Mouse (Mus musculus): ENCODE data around the gene Tec. TPM values are rescaled to one million over a fixed set of nuclear protein-coding genes. Genes with fewer than 3 reads are reported as not detected.

Gene Tec
- polyA plus RNA-seq, 1 experiment from 2014 or later = 5.2 TPM

- Histone ChIP-seq H3K27me3 (ENCODE audit: control insufficient read depth, insufficient read depth, low read depth, low read length) (no peaks in the 10 kb centered on the region), H3K9ac (ENCODE audit: low read depth, low read length) (no peak overlapping the region), H3K36me3 (ENCODE audit: control insufficient read depth, insufficient read depth) (no peaks in the 10 kb centered on the region), H3K9me3 (replicated peaks; ENCODE audit: control insufficient read depth, low read length) (no peaks in the 10 kb centered on the region), H3K4me2 (ENCODE audit: low read depth, low read length) (no peak overlapping the region), H3K4me3 (ENCODE audit: low read depth, low read length) (no peak overlapping the region), H3K4me1 (ENCODE audit: control insufficient read depth, low read depth, low read length) (peaks cover 6% of the 10 kb centered on the region), H3K27ac (ENCODE audit: low read length) (no peak overlapping the region)
- 40% methylated on average over 8 of the region's 8 CpGs for WGBS (ENCODE audit: insufficient replicate concordance)
- no peak for ATAC-seq (ENCODE audit: low read depth)
Observed at GRCm38 (mm10) chr5:72908324-72908936, 40.1 kb upstream of the Tec start.

GRCm38 (mm10) chr5:72907402-72907801 is 39.1 kb upstream of the Tec start:
- Histone ChIP-seq H3K36me3 (ENCODE audit: control insufficient read depth, insufficient read depth) (no peaks in the 10 kb centered on the region), H3K27me3 (ENCODE audit: control insufficient read depth, insufficient read depth, low read depth, low read length) (no peaks in the 10 kb centered on the region), H3K27ac (ENCODE audit: low read length) (no peak overlapping the region), H3K4me3 (ENCODE audit: low read depth, low read length) (no peak overlapping the region), H3K9me3 (replicated peaks; ENCODE audit: control insufficient read depth, low read length) (no peaks in the 10 kb centered on the region), H3K4me2 (ENCODE audit: low read depth, low read length) (no peak overlapping the region), H3K9ac (ENCODE audit: low read depth, low read length) (no peak overlapping the region), H3K4me1 (ENCODE audit: control insufficient read depth, low read depth, low read length) (no peaks in the 10 kb centered on the region; the same call in 1 of the 2 replicates)
- 58% methylated on average over 6 of the region's 6 CpGs for WGBS (ENCODE audit: insufficient replicate concordance)
- ATAC-seq (ENCODE audit: low read depth) = no peak

GRCm38 (mm10) chr5:72904903-72905790 is 36.9 kb upstream of the Tec start:
- no peak overlapping the region for H3K27ac ChIP-seq (ENCODE audit: low read length)
- no peaks in the 10 kb centered on the region for H3K27me3 ChIP-seq (ENCODE audit: control insufficient read depth, insufficient read depth, low read depth, low read length)
- no peaks in the 10 kb centered on the region; the same call in 1 of the 2 replicates for H3K4me1 ChIP-seq (ENCODE audit: control insufficient read depth, low read depth, low read length)
- no peaks in the 10 kb centered on the region for H3K36me3 ChIP-seq (ENCODE audit: control insufficient read depth, insufficient read depth)
- peak; percentile 80 for ATAC-seq (ENCODE audit: low read depth)
- no peak overlapping the region for H3K4me2 ChIP-seq (ENCODE audit: low read depth, low read length)
- H3K4me3 ChIP-seq (ENCODE audit: low read depth, low read length) = no peak overlapping the region
- WGBS (ENCODE audit: insufficient replicate concordance) = 59% methylated on average over 18 of the region's 18 CpGs
- H3K9me3 ChIP-seq (replicated peaks; ENCODE audit: control insufficient read depth, low read length) = no peaks in the 10 kb centered on the region
- no peak overlapping the region for H3K9ac ChIP-seq (ENCODE audit: low read depth, low read length)

GRCm38 (mm10) chr5:72902876-72903516 is 34.7 kb upstream of the Tec start:
- ATAC-seq (ENCODE audit: low read depth) = no peak
- H3K4me3 ChIP-seq (ENCODE audit: low read depth, low read length) = no peak overlapping the region
- no peak overlapping the region for H3K27ac ChIP-seq (ENCODE audit: low read length)
- 73% methylated on average over 3 of the region's 3 CpGs for WGBS (ENCODE audit: insufficient replicate concordance)
- no peak overlapping the region for H3K9ac ChIP-seq (ENCODE audit: low read depth, low read length)
- H3K9me3 ChIP-seq (replicated peaks; ENCODE audit: control insufficient read depth, low read length) = no peaks in the 10 kb centered on the region
- no peaks in the 10 kb centered on the region for H3K36me3 ChIP-seq (ENCODE audit: control insufficient read depth, insufficient read depth)
- H3K4me1 ChIP-seq (ENCODE audit: control insufficient read depth, low read depth, low read length) = no peaks in the 10 kb centered on the region
- H3K4me2 ChIP-seq (ENCODE audit: low read depth, low read length) = no peak overlapping the region
- H3K27me3 ChIP-seq (ENCODE audit: control insufficient read depth, insufficient read depth, low read depth, low read length) = no peaks in the 10 kb centered on the region

GRCm38 (mm10) chr5:72902312-72902711 is 34.0 kb upstream of the Tec start:
- ATAC-seq (ENCODE audit: low read depth) = no peak
- Histone ChIP-seq H3K4me2 (ENCODE audit: low read depth, low read length) (no peak overlapping the region), H3K27ac (ENCODE audit: low read length) (no peak overlapping the region), H3K4me1 (ENCODE audit: control insufficient read depth, low read depth, low read length) (no peaks in the 10 kb centered on the region), H3K36me3 (ENCODE audit: control insufficient read depth, insufficient read depth) (no peaks in the 10 kb centered on the region), H3K4me3 (ENCODE audit: low read depth, low read length) (no peak overlapping the region), H3K9me3 (replicated peaks; ENCODE audit: control insufficient read depth, low read length) (no peaks in the 10 kb centered on the region), H3K9ac (ENCODE audit: low read depth, low read length) (no peak overlapping the region), H3K27me3 (ENCODE audit: control insufficient read depth, insufficient read depth, low read depth, low read length) (no peaks in the 10 kb centered on the region)
- 70% methylated on average over 3 of the region's 3 CpGs for WGBS (ENCODE audit: insufficient replicate concordance)

- no peak overlapping the region for H3K4me3 ChIP-seq (ENCODE audit: low read depth, low read length)
- 53% methylated on average over 4 of the region's 4 CpGs for WGBS (ENCODE audit: insufficient replicate concordance)
- H3K4me1 ChIP-seq (ENCODE audit: control insufficient read depth, low read depth, low read length) = peaks cover 2% of the 10 kb centered on the region
- no peaks in the 10 kb centered on the region for H3K36me3 ChIP-seq (ENCODE audit: control insufficient read depth, insufficient read depth)
- no peak overlapping the region for H3K9ac ChIP-seq (ENCODE audit: low read depth, low read length)
- no peaks in the 10 kb centered on the region for H3K27me3 ChIP-seq (ENCODE audit: control insufficient read depth, insufficient read depth, low read depth, low read length)
- ATAC-seq (ENCODE audit: low read depth) = no peak
- H3K27ac ChIP-seq (ENCODE audit: low read length) = no peak overlapping the region
- no peaks in the 10 kb centered on the region for H3K9me3 ChIP-seq (replicated peaks; ENCODE audit: control insufficient read depth, low read length)
- H3K4me2 ChIP-seq (ENCODE audit: low read depth, low read length) = no peak overlapping the region
Observed at GRCm38 (mm10) chr5:72901866-72902265, 33.6 kb upstream of the Tec start.

- no peak overlapping the region for H3K9ac ChIP-seq (ENCODE audit: low read depth, low read length)
- no peaks in the 10 kb centered on the region for H3K36me3 ChIP-seq (ENCODE audit: control insufficient read depth, insufficient read depth)
- peaks cover 6% of the 10 kb centered on the region for H3K4me1 ChIP-seq (ENCODE audit: control insufficient read depth, low read depth, low read length)
- no peak for ATAC-seq (ENCODE audit: low read depth)
- H3K4me3 ChIP-seq (ENCODE audit: low read depth, low read length) = no peak overlapping the region
- no peak overlapping the region for H3K4me2 ChIP-seq (ENCODE audit: low read depth, low read length)
- 25% methylated on average over 8 of the region's 8 CpGs for WGBS (ENCODE audit: insufficient replicate concordance)
- H3K27me3 ChIP-seq (ENCODE audit: control insufficient read depth, insufficient read depth, low read depth, low read length) = no peaks in the 10 kb centered on the region
- no peaks in the 10 kb centered on the region for H3K9me3 ChIP-seq (replicated peaks; ENCODE audit: control insufficient read depth, low read length)
- no peak overlapping the region for H3K27ac ChIP-seq (ENCODE audit: low read length)
Observed at GRCm38 (mm10) chr5:72899255-72899654, 31.0 kb upstream of the Tec start.

- Histone ChIP-seq H3K36me3 (ENCODE audit: control insufficient read depth, insufficient read depth) (no peaks in the 10 kb centered on the region), H3K27me3 (ENCODE audit: control insufficient read depth, insufficient read depth, low read depth, low read length) (no peaks in the 10 kb centered on the region), H3K4me3 (ENCODE audit: low read depth, low read length) (no peak overlapping the region), H3K9me3 (replicated peaks; ENCODE audit: control insufficient read depth, low read length) (no peaks in the 10 kb centered on the region), H3K4me2 (ENCODE audit: low read depth, low read length) (no peak overlapping the region), H3K27ac (ENCODE audit: low read length) (no peak overlapping the region), H3K4me1 (ENCODE audit: control insufficient read depth, low read depth, low read length) (peaks cover 6% of the 10 kb centered on the region), H3K9ac (ENCODE audit: low read depth, low read length) (no peak overlapping the region)
- no peak for ATAC-seq (ENCODE audit: low read depth)
- WGBS (ENCODE audit: insufficient replicate concordance) = 10% methylated on average over 6 of the region's 6 CpGs
Observed at GRCm38 (mm10) chr5:72897998-72898397, 29.7 kb upstream of the Tec start.
